Mouse (Mus musculus) neural tube, embryonic 12.5 days (tissue): ENCODE measurements around the gene Chst8. TPM values are rescaled to one million over a fixed set of nuclear protein-coding genes. Genes with fewer than 3 reads are reported as not detected.

ENCODE experiments used
- ATAC-seq: fragments of 200-750 bp; cut with Nextera tagmentation; 2 replicates; pipeline ENCODE4 v1.8.0; 2017; ENCODE audit warnings: low read depth, mild to moderate bottlenecking, moderate TSS enrichment, moderate library complexity; ENCODE audit not compliant: low FRiP score
- H3K27ac ChIP-seq: fragments of 300-500 bp; sonication (generic); 2 replicates; pipeline ENCODE4 v1.5.1; 2016
- H3K27me3 ChIP-seq: fragments of 300-500 bp; sonication (generic); replicated peaks from 2 replicates; pipeline ENCODE4 v1.6.1; 2016; ENCODE audit warnings: mild to moderate bottlenecking
- H3K36me3 ChIP-seq: fragments of 300-500 bp; sonication (generic); 2 replicates; pipeline ENCODE4 v1.6.1; 2016; ENCODE audit warnings: mild to moderate bottlenecking
- H3K4me1 ChIP-seq: fragments of 300-500 bp; sonication (generic); 2 replicates; pipeline ENCODE4 v1.6.1; 2016
- H3K4me2 ChIP-seq: fragments of 300-500 bp; sonication (generic); replicated peaks from 2 replicates; pipeline ENCODE4 v1.6.1; 2016; ENCODE audit warnings: mild to moderate bottlenecking
- H3K4me3 ChIP-seq: fragments of 300-500 bp; sonication (generic); 2 replicates; pipeline ENCODE4 v1.5.1; 2016
- H3K9ac ChIP-seq: fragments of 300-500 bp; sonication (generic); 2 replicates; pipeline ENCODE4 v1.6.1; 2016; ENCODE audit warnings: mild to moderate bottlenecking
- H3K9me3 ChIP-seq: fragments of 300-500 bp; sonication (generic); 2 replicates; pipeline ENCODE4 v1.6.1; 2016; ENCODE audit warnings: mild to moderate bottlenecking
- WGBS: fragments of 180-500 bp; shearing (Covaris S2); methylation state at CpG from one replicate; pipeline ENCODE4 v1.1.7; 2016; 5-methylcytosine and 5-hydroxymethylcytosine counted together
- polyA plus RNA-seq: library from polyadenylated mRNA; unstranded; fragments of >200 nt; fragmentation: Nextera tagmentation; extraction: Ambion mirVana; gene quantifications from 2 replicates; pipeline ENCODE4 v1.2.1, GENCODE M21; 2016

Gene Chst8
- polyA plus RNA-seq, 1 experiment from 2014 or later, result 42.4 TPM

DNA sequence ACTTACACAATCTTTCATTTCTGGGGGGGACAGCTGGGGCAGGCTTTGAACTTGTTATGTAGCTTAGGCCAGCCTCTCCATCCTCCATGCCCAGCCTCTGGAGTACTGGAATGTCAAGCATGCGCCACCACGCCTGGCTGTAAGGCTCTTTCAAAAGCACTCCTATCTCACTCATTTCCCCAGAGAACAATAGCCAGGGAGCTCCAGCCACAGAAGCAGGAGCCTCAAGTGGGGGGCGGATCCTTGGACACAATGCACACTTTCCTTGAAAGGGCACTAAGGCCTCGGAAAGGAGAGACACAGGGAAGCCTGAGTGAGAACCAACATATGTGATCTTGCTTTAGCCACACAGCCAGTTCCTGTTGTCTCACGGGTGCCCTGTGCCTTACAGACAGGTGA lies 90.9 kb downstream of the Chst8 start:
- H3K27me3 ChIP-seq, result no peaks in the 10 kb centered on the region
- no peak overlapping the region; the same call in 1 of the 2 replicates for H3K4me2 ChIP-seq
- peaks cover 39% of the 10 kb centered on the region for H3K4me1 ChIP-seq
- H3K27ac ChIP-seq, result no peak overlapping the region
- H3K4me3 ChIP-seq, result no peak overlapping the region
- H3K36me3 ChIP-seq, result no peaks in the 10 kb centered on the region
- no peaks in the 10 kb centered on the region for H3K9me3 ChIP-seq
- WGBS, result 3% methylated on average over 5 of the region's 5 CpGs
- no peak for ATAC-seq
- no peak overlapping the region for H3K9ac ChIP-seq

DNA sequence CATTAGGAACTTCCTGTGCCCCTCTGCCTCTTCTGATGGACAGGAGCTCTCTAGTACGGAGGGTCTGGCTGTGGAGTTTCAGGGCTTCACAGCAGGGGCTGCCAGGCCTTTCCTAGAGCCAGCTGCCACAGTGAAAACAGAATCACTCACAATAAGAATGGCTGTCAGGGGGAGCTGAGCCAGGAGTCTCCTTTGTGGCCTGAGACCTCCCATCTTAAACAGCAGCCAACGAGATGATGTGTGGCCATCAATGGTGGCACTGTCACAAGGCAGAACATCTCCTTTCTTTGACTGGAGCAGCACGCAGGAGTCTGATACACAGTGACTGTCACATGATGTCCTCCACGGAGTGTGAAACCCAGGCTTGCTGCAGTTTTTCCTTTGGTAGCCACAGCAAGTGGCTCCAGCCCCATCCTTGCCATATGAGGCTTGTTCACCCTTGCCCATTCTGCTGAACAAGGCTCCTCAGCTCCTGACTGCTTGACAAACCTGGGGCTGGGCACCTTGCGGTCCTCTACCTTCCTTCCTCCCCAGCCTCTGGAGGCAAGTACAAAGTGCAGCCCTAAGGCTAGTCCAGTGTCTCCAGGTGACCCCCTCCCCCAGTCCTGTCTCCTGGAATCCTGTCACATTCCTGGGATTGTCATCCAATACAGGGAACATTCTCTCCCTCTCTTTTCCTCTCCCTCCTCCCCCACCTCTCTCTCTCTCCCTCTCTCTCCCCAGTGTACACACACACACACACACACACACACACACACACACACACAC lies 91.4 kb downstream of the Chst8 start:
- Histone ChIP-seq H3K4me3 (no peak overlapping the region), H3K4me2 (no peak overlapping the region; the same call in 1 of the 2 replicates), H3K4me1 (peaks cover 41% of the 10 kb centered on the region), H3K9me3 (no peaks in the 10 kb centered on the region), H3K27me3 (no peaks in the 10 kb centered on the region), H3K27ac (0 out of 2 replicates have a peak overlapping the region, but pooled peaks have one; percentile 7), H3K9ac (no peak overlapping the region), H3K36me3 (no peaks in the 10 kb centered on the region)
- no peak for ATAC-seq
- WGBS, result 38% methylated on average over 5 of the region's 5 CpGs

DNA sequence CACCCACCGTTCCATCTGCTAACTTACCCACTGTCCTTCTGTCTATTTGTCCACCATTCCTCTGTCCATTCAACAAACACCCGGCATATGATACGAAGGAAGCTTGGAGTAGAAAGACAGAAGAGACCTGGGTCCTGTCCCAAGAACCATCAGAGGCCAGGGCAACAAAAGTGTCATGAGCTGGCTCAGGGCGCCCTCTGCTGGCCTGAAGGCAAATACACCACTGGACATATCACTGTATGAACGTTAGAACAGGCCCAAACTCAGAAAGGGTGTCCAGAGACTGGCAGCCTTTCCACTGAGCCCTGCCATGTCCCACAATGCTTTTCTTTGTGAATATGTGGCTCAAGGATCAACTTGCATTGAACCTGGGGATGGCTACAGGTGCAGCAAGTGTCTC lies 92.9 kb downstream of the Chst8 start:
- Histone ChIP-seq H3K36me3 (no peaks in the 10 kb centered on the region), H3K9me3 (no peaks in the 10 kb centered on the region), H3K4me2 (no peak overlapping the region), H3K4me3 (no peak overlapping the region), H3K4me1 (peaks cover 48% of the 10 kb centered on the region), H3K27me3 (no peaks in the 10 kb centered on the region), H3K9ac (no peak overlapping the region), H3K27ac (no peak overlapping the region)
- ATAC-seq, result no peak
- WGBS, result 39% methylated on average over 5 of the region's 5 CpGs

DNA sequence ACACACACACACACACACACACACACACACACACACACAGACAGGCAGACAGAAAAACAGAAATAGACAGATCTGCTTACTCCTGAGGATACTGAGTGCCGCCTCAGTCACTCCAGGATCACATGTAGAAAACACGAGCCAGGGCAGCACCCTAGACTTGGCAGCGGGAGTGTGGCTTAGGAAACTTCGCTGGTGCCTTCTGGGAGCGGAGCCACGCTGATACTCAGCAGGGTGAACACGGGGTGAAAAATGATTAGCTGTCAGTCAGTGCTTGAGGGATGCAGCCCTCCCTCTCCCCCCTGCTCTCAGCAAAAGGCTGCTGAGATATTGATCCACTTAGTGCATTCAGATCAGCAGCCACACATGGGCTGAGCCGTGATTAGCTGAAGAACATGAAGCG lies 93.9 kb downstream of the Chst8 start:
- WGBS, result 80% methylated on average over 9 of the region's 9 CpGs
- Histone ChIP-seq H3K9ac (no peak overlapping the region), H3K4me1 (peaks cover 48% of the 10 kb centered on the region), H3K27me3 (no peaks in the 10 kb centered on the region), H3K9me3 (no peaks in the 10 kb centered on the region), H3K4me2 (no peak overlapping the region), H3K36me3 (no peaks in the 10 kb centered on the region), H3K4me3 (no peak overlapping the region), H3K27ac (no peak overlapping the region)
- no peak for ATAC-seq

GRCm38 (mm10) chr7:34717161-34717810 lies 95.2 kb downstream of the Chst8 start:
- Histone ChIP-seq H3K27ac (0 out of 2 replicates have a peak overlapping the region, but pooled peaks have one; percentile 12), H3K9ac (0 out of 2 replicates have a peak overlapping the region, but pooled peaks have one; percentile 6), H3K27me3 (no peaks in the 10 kb centered on the region), H3K9me3 (no peaks in the 10 kb centered on the region), H3K4me1 (peaks cover 44% of the 10 kb centered on the region), H3K36me3 (no peaks in the 10 kb centered on the region), H3K4me3 (no peak overlapping the region), H3K4me2 (peak overlapping the region; percentile 30)
- ATAC-seq, result peak; percentile 27; the same call in 1 of the 2 replicates
- 2% methylated on average over 11 of the region's 11 CpGs for WGBS

GRCm38 (mm10) chr7:34714848-34715460 lies 97.6 kb downstream of the Chst8 start:
- Histone ChIP-seq H3K4me3 (no peak overlapping the region), H3K27me3 (no peaks in the 10 kb centered on the region), H3K36me3 (no peaks in the 10 kb centered on the region), H3K9me3 (no peaks in the 10 kb centered on the region), H3K4me1 (peaks cover 27% of the 10 kb centered on the region), H3K9ac (no peak overlapping the region), H3K27ac (no peak overlapping the region), H3K4me2 (no peak overlapping the region)
- WGBS, result 65% methylated on average over 11 of the region's 11 CpGs
- ATAC-seq, result no peak

GRCm38 (mm10) chr7:34709111-34709510 lies 103.4 kb downstream of the Chst8 start:
- Histone ChIP-seq H3K4me2 (no peak overlapping the region), H3K36me3 (no peaks in the 10 kb centered on the region), H3K4me1 (peaks cover 7% of the 10 kb centered on the region; the same call in 1 of the 2 replicates), H3K9me3 (no peaks in the 10 kb centered on the region), H3K4me3 (no peak overlapping the region), H3K9ac (no peak overlapping the region), H3K27ac (no peak overlapping the region), H3K27me3 (no peaks in the 10 kb centered on the region)
- WGBS, result 87% methylated on average over 4 of the region's 4 CpGs
- no peak for ATAC-seq

GRCm38 (mm10) chr7:34704401-34704800 lies 108.1 kb downstream of the Chst8 start:
- Histone ChIP-seq H3K4me1 (peaks cover 7% of the 10 kb centered on the region; the same call in 1 of the 2 replicates), H3K27me3 (no peaks in the 10 kb centered on the region), H3K9me3 (no peaks in the 10 kb centered on the region), H3K9ac (no peak overlapping the region), H3K36me3 (no peaks in the 10 kb centered on the region), H3K27ac (no peak overlapping the region), H3K4me3 (no peak overlapping the region), H3K4me2 (no peak overlapping the region)
- 39% methylated on average over 4 of the region's 4 CpGs for WGBS
- no peak for ATAC-seq

DNA sequence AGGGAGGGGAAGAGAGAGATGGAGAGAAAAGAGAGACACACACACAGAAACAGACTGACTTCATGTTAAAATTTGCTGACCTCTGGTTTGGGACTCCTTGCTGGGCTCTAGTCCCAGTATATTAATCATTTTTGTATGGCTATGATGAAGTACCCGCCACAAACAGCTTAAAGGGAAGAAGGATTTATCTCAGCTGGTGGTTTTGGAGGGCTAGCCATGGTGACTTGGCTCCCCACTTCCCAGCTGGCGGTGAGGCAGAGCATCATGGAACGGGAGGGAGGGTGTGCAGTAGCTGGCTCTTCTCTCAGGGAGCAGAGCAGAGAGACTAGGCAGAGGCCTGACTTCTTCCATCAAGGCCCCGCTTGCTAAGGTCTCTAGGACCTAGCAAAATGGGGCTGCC lies 109.1 kb downstream of the Chst8 start:
- Histone ChIP-seq H3K4me3 (no peak overlapping the region), H3K4me2 (no peak overlapping the region), H3K27ac (no peak overlapping the region), H3K9me3 (no peaks in the 10 kb centered on the region), H3K36me3 (no peaks in the 10 kb centered on the region), H3K27me3 (no peaks in the 10 kb centered on the region), H3K4me1 (peaks cover 7% of the 10 kb centered on the region; the same call in 1 of the 2 replicates), H3K9ac (no peak overlapping the region)
- 59% methylated on average over 4 of the region's 4 CpGs for WGBS
- ATAC-seq, result no peak

DNA sequence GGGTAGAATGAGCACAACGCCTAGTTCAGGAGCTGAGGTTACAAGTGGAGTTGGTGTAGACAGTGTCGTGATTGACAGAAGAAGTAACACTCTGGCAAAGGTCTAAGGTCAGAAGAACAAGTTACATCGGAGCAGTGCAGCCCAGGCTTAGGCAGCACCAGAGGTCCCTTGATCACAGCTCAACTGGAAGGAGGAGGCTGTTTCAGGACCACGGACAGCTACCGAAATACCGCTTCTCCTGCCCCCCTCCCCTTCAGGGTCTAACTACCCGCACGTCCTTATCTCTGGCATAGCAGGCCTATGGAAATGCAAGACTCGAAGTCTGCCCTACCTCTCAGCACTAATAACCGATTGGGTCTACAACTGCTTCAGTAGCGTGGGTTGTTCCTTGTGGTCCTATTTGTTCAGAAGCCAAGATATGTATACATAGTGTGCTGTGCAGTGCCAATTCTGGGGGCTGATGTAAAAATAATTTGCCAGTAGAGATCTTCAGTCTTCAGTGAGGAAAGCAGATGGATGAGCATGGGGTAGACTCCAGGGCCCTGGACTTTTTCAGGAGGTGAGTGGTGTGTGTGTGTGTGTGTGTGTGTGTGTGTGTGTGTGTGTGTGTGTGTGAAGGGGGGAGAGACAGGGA lies 109.7 kb downstream of the Chst8 start:
- 27% methylated on average over 11 of the region's 11 CpGs for WGBS
- no peak for ATAC-seq
- H3K4me2 ChIP-seq, result no peak overlapping the region
- no peaks in the 10 kb centered on the region for H3K27me3 ChIP-seq
- peaks cover 7% of the 10 kb centered on the region; the same call in 1 of the 2 replicates for H3K4me1 ChIP-seq
- no peaks in the 10 kb centered on the region for H3K36me3 ChIP-seq
- H3K27ac ChIP-seq, result no peak overlapping the region
- H3K4me3 ChIP-seq, result no peak overlapping the region
- no peak overlapping the region for H3K9ac ChIP-seq
- no peaks in the 10 kb centered on the region for H3K9me3 ChIP-seq

GRCm38 (mm10) chr7:34699888-34700287 lies 112.6 kb downstream of the Chst8 start:
- 69% methylated on average over 3 of the region's 3 CpGs for WGBS
- Histone ChIP-seq H3K9ac (no peak overlapping the region), H3K4me1 (peaks cover 15% of the 10 kb centered on the region; the same call in 1 of the 2 replicates), H3K36me3 (no peaks in the 10 kb centered on the region), H3K27ac (no peak overlapping the region), H3K9me3 (no peaks in the 10 kb centered on the region), H3K4me3 (no peak overlapping the region), H3K27me3 (no peaks in the 10 kb centered on the region), H3K4me2 (no peak overlapping the region)
- ATAC-seq, result no peak

DNA sequence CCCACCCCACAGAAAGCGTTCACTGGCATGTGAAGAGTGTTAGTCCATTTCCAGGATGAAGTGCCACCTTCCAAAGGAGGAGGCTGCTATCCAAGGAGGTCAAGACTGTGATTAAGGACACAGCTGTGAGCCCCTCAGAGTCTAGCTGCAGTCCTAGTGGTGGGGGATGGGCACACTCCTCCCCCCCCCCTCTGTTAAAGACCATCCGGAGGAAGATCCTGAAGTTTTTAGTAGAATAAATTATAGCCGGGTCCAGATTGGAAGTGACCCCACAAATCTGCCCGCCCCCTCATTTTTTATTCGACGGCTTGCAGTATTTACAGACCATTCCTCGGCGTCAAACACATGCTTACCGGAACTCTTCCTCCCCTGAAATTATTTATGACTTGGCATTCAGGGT lies 114.3 kb downstream of the Chst8 start:
- Histone ChIP-seq H3K9me3 (no peaks in the 10 kb centered on the region), H3K9ac (no peak overlapping the region), H3K4me1 (peaks cover 14% of the 10 kb centered on the region), H3K27ac (no peak overlapping the region), H3K4me3 (no peak overlapping the region), H3K27me3 (no peaks in the 10 kb centered on the region), H3K36me3 (no peaks in the 10 kb centered on the region), H3K4me2 (no peak overlapping the region)
- 0 out of 2 replicates have a peak, but pooled peaks have one; percentile 38 for ATAC-seq
- 46% methylated on average over 9 of the region's 9 CpGs for WGBS
